19 mouse cellular contexts compared by ENCODE assay signal in the genomic region with DNA sequence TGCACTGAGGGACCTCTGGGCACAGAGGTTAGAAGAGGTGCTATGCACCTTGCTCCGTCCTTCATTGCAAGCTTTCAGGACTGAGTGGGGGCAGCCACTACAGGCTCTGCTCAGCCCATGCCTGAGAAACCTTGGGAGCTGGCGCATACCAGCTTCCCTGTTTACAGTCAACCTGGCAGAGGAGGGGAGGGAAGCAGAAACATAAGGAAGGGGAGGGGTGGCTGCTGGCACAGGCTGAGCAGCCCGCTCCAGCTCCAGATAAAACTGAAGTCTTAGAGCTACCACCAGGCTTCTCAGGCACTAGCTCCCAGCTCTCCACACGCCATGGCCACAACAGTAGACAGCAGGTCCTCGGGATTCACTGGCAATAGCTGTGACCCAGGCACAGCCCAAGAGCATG. TPM values are rescaled to one million over a fixed set of nuclear protein-coding genes. Genes with fewer than 3 reads are reported as not detected.
DNase-seq lines count a peak whose midpoint lies in the region; ATAC-seq and TF ChIP-seq lines count a peak whose summit lies in the region.
"Had no signal": no experiment of that assay in that cellular context is flagged by ENCODE, and none has a peak within 500 bp of the region (broad histone marks: within the 10 kb centered on the region; RNA-seq: fewer than 3 reads in every experiment).

TSS of gene Atp6v1b1 (plus strand) at position 230 of the 400 bp plus-strand sequence.

- 0 out of 2 replicates have a peak, but pooled peaks cover 7% of the 10 kb centered on the region for H3K9me3 ChIP-seq in hindbrain, embryonic 12.5 days (replicated peaks)
- H3K9me3 ChIP-seq in hindbrain, embryonic 11.5 days (ENCODE audit: control insufficient read depth, low read length), result no peaks in the 10 kb centered on the region
- H3K9me3 ChIP-seq in kidney, postnatal 0 days (replicated peaks; ENCODE audit: low read length), result no peaks in the 10 kb centered on the region
- H3K9me3 ChIP-seq: embryonic facial prominence, embryonic 15.5 days; liver, embryonic 13.5 days; neural tube, embryonic 12.5 days had no signal

- no peak within 1 kb of the TSS for H3K27ac ChIP-seq in hindbrain, embryonic 12.5 days
- H3K27ac ChIP-seq in hindbrain, embryonic 11.5 days (ENCODE audit: low read depth, low read length), result no peak within 1 kb of the TSS
- H3K27ac ChIP-seq in testis, adult 2 months (ENCODE audit: control insufficient read depth, insufficient read depth, low read depth, low read length), result no peak within 1 kb of the TSS
- H3K27ac ChIP-seq in kidney, postnatal 0 days, result peak within 1 kb of the TSS; percentile 79
- H3K27ac ChIP-seq: hindbrain, postnatal 0 days; liver, embryonic 13.5 days; neural tube, embryonic 12.5 days had no signal

- H3K36me3 ChIP-seq in hindbrain, embryonic 12.5 days, result no peaks in the 10 kb centered on the region
- no peaks in the 10 kb centered on the region for H3K36me3 ChIP-seq in hindbrain, embryonic 11.5 days (ENCODE audit: control insufficient read depth, insufficient read depth, low read length)
- no peaks in the 10 kb centered on the region for H3K36me3 ChIP-seq in testis, adult 2 months (ENCODE audit: control insufficient read depth, insufficient read depth, low read length)
- H3K36me3 ChIP-seq in kidney, postnatal 0 days (ENCODE audit: insufficient read depth, low read length), result no peaks in the 10 kb centered on the region
- H3K36me3 ChIP-seq: embryonic facial prominence, embryonic 15.5 days; liver, embryonic 13.5 days; neural tube, embryonic 12.5 days had no signal

- TF ChIP-seq POLR2A in testis, adult 2 months (IDR thresholded peaks at IDR 0.05; ENCODE audit: control insufficient read depth, low read depth, low read length), result no peak

- peaks cover 4% of the 10 kb centered on the region; the same call in 1 of the 2 replicates for H3K4me1 ChIP-seq in hindbrain, embryonic 12.5 days
- no peaks in the 10 kb centered on the region for H3K4me1 ChIP-seq in hindbrain, embryonic 11.5 days (replicated peaks; ENCODE audit: control insufficient read depth, insufficient read depth, low read length)
- H3K4me1 ChIP-seq in testis, adult 2 months (ENCODE audit: control insufficient read depth, insufficient read depth, low read length), result no peaks in the 10 kb centered on the region; the same call in 1 of the 2 replicates
- no peaks in the 10 kb centered on the region for H3K4me1 ChIP-seq in kidney, postnatal 0 days (replicated peaks; ENCODE audit: insufficient read depth, low read length)

- no peak for DNase-seq in hindbrain, embryonic 11.5 days (ENCODE audit: low spot score)
- no peak for DNase-seq in testis, postnatal 14 days (ENCODE audit: low spot score)
- no peak for DNase-seq in kidney, postnatal 0 days (ENCODE audit: low spot score)
- no peak for DNase-seq in gastrocnemius, adult 18-20 months (ENCODE audit: low spot score)
- DNase-seq: cerebellum, adult 11-12 months; layer of hippocampus, postnatal 36 days; liver, embryonic 13.5 days; right cerebral cortex, postnatal 14 days had no signal

- no peak for ATAC-seq in hindbrain, embryonic 12.5 days (ENCODE audit: low FRiP score)
- no peak for ATAC-seq in hindbrain, embryonic 11.5 days (ENCODE audit: low FRiP score)
- peak; percentile 41 for ATAC-seq in kidney, postnatal 0 days (replicated peaks; ENCODE audit: low FRiP score, low read depth)
- no peak for ATAC-seq in megakaryocyte, adult 5-6 weeks (ENCODE audit: poor library complexity, severe bottlenecking)
- ATAC-seq: hindbrain, postnatal 0 days; midbrain, embryonic 16.5 days had no signal

- H3K4me2 ChIP-seq in hindbrain, embryonic 12.5 days (replicated peaks), result no peak within 1 kb of the TSS
- H3K4me2 ChIP-seq in hindbrain, embryonic 11.5 days (replicated peaks; ENCODE audit: low read depth, low read length), result no peak within 1 kb of the TSS
- peak within 1 kb of the TSS; percentile 24 for H3K4me2 ChIP-seq in kidney, postnatal 0 days (ENCODE audit: low read length)
- H3K4me2 ChIP-seq: embryonic facial prominence, embryonic 15.5 days; liver, embryonic 13.5 days; neural tube, embryonic 12.5 days had no signal

- 52% methylated on average over 5 of the region's 5 CpGs for WGBS in hindbrain, embryonic 12.5 days
- 61% methylated on average over 4 of the region's 5 CpGs for WGBS in hindbrain, embryonic 11.5 days
- WGBS in kidney, postnatal 0 days, result 53% methylated on average over 5 of the region's 5 CpGs

- H3K4me3 ChIP-seq in hindbrain, embryonic 12.5 days, result no peak within 1 kb of the TSS
- H3K4me3 ChIP-seq in hindbrain, embryonic 11.5 days (ENCODE audit: low read depth, low read length), result no peak within 1 kb of the TSS
- H3K4me3 ChIP-seq in testis, adult 2 months (ENCODE audit: control insufficient read depth, low read depth, low read length), result no peak within 1 kb of the TSS
- H3K4me3 ChIP-seq in kidney, postnatal 0 days (replicated peaks; ENCODE audit: low read depth, low read length), result peak within 1 kb of the TSS; percentile 7; the same call in 1 of the 2 replicates
- H3K4me3 ChIP-seq: embryonic facial prominence, embryonic 15.5 days; liver, embryonic 13.5 days; neural tube, embryonic 12.5 days had no signal

- peaks cover 48% of the 10 kb centered on the region for H3K27me3 ChIP-seq in hindbrain, embryonic 12.5 days
- no peaks in the 10 kb centered on the region for H3K27me3 ChIP-seq in hindbrain, embryonic 11.5 days (ENCODE audit: control insufficient read depth, insufficient read depth, low read length)
- H3K27me3 ChIP-seq in testis, adult 2 months (ENCODE audit: control insufficient read depth, insufficient read depth, low read length), result no peaks in the 10 kb centered on the region
- no peaks in the 10 kb centered on the region for H3K27me3 ChIP-seq in kidney, postnatal 0 days (ENCODE audit: insufficient read depth, low read length)
- H3K27me3 ChIP-seq: neural tube, embryonic 12.5 days had no signal

- peak within 1 kb of the TSS; percentile 10; the same call in 1 of the 2 replicates for H3K9ac ChIP-seq in hindbrain, embryonic 12.5 days
- no peak within 1 kb of the TSS for H3K9ac ChIP-seq in hindbrain, embryonic 11.5 days (ENCODE audit: low read depth, low read length)
- H3K9ac ChIP-seq in kidney, postnatal 0 days (ENCODE audit: low read depth, low read length), result peak within 1 kb of the TSS; percentile 43; the same call in 1 of the 2 replicates
- H3K9ac ChIP-seq: embryonic facial prominence, embryonic 15.5 days; liver, embryonic 13.5 days; neural tube, embryonic 12.5 days had no signal

- TF ChIP-seq CTCF in testis, adult 2 months (IDR thresholded peaks at IDR 0.05; ENCODE audit: control insufficient read depth, insufficient read depth, insufficient replicate concordance, low read depth, low read length), result no peak
- TF ChIP-seq CTCF in kidney, postnatal 0 days (IDR thresholded peaks at IDR 0.05; ENCODE audit: low read depth), result no peak

RNA-seq across cellular contexts. Expression of gene Atp6v1b1, which starts in this region (rescaled TPM):
- polyA plus RNA-seq in hindbrain, embryonic 12.5 days (2016; fragmentation: Nextera tagmentation; extraction: Ambion mirVana), result 0.23 TPM in 1 of 2 replicates, not detected in the other
- 0.15 TPM in 1 of 2 replicates, not detected in the other for polyA plus RNA-seq in hindbrain, embryonic 11.5 days (2014; fragmentation: Nextera tagmentation; extraction: Ambion mirVana)
- 12.4 and 17.2 TPM in 2 replicates for polyA plus RNA-seq in testis, adult 2 months (2012; rRNA removed)
- polyA plus RNA-seq in kidney, postnatal 0 days (2015; fragmentation: Nextera tagmentation; extraction: Ambion mirVana), result 14.2 and 17.0 TPM in 2 replicates
- not detected in 2 replicates for total RNA-seq in megakaryocyte, adult 5-6 weeks (2015)
- total RNA-seq in megakaryocyte, adult 5-6 weeks (2017), result not detected in 2 replicates
- not detected for total RNA-seq in gastrocnemius, adult 18-20 months (2021)
- total RNA-seq: ES-E14; granulocyte monocyte progenitor cell, adult 5-6 weeks; hindbrain, postnatal 0 days; left cerebral cortex, postnatal 36 days had no signal
- polyA plus RNA-seq: cortical plate, adult 2 months; hindbrain, postnatal 0 days; liver, embryonic 13.5 days; midbrain, embryonic 16.5 days; neural tube, embryonic 12.5 days had no signal

Comparison
In these comparisons a context has a peak if more than half of its experiments do, and no peak if none do; other contexts are left out.
1. RNA of gene Atp6v1b1 (polyA plus RNA-seq): 12.4 to 17.2 TPM in testis, adult 2 months and 14.2 to 17.0 TPM in kidney, postnatal 0 days; 0.15 TPM in hindbrain, embryonic 11.5 days and 0.23 TPM in hindbrain, embryonic 12.5 days; every median in the first group is over 10 times any median in the second.